Mouse (Mus musculus) spleen, postnatal 10 days (tissue): ENCODE data around the gene 3110001I22Rik.

Experiments used
- DNase-seq, 2 experiments: peaks; one replicate each; pipeline ENCODE4 v3.0.0; 2021 to 2022; ENCODE audit warnings: low spot score in 2 of 2

Gene 3110001I22Rik

GRCm38 (mm10) chr16:13716821-13717553 is 45.3 kb downstream of the 3110001I22Rik start:
- DNase-seq = no peak

- no peak for DNase-seq
Measured at GRCm38 (mm10) chr16:13722937-13723336, 51.2 kb downstream of the 3110001I22Rik start.

GRCm38 (mm10) chr16:13727811-13728335 is 56.1 kb downstream of the 3110001I22Rik start:
- no peak for DNase-seq
